Mouse (Mus musculus) thymus, adult 2 months (tissue): Measurements from ENCODE around the gene Spty2d1.
"Not testable (repeated sequence)": the region's sequence is repeated elsewhere in the genome, so short reads cannot be mapped to it uniquely, and the experiment has no call there.

Experiments
- CTCF ChIP-seq: fragments of 200-500 bp; IDR thresholded peaks from 2 replicates; pipeline ENCODE4 v1.5.1; 2012; ENCODE audit warnings: mild to moderate bottlenecking, control low read depth, low read length, moderate library complexity, borderline replicate concordance; ENCODE audit not compliant: control insufficient read depth, poor library complexity, insufficient read depth; ENCODE audit errors: extremely low read depth
- POLR2A ChIP-seq: fragments of 200-500 bp; IDR thresholded peaks from 2 replicates; pipeline ENCODE4 v1.6.1; 2012; ENCODE audit warnings: mild to moderate bottlenecking, low read length, control low read depth, moderate library complexity; ENCODE audit not compliant: control insufficient read depth, poor library complexity, insufficient read depth; ENCODE audit errors: extremely low read depth

DNA sequence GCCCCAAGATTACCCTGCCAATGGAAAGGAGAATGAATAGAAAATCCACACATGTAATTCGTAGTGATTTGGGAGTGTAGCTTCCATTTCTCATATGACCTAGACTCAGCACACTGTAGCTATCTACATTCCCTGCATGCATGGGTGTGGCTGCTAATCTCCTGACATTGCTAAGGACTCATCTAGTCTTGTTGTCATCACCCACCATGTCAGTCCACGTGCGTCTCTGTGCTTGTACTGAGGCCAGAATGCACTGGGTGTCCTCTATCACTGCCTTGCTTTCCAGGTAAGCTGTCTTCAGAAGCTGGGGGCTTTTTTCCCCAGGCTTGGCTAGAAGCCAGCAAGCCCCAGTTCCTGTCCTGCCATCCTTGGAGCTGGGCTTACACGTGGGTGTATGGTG is 18.8 kb downstream of the Spty2d1 start:
- not testable (repeated sequence) for TF ChIP-seq POLR2A, CTCF
